Mouse (Mus musculus) megakaryocyte, embryonic 14.5 days (primary cell): ENCODE results near the gene Lmbr1. TPM values are rescaled to one million over a fixed set of nuclear protein-coding genes. Genes with fewer than 3 reads are reported as not detected.
A peak's percentile ranks its signal among the peaks of the same experiment; 100 is the strongest.

ENCODE experiments used
- H3K27me3 ChIP-seq: replicated peaks from 2 replicates; pipeline ENCODE3; 2012; ENCODE audit warnings: inconsistent platforms
- H3K36me3 ChIP-seq: replicated peaks from 2 replicates; pipeline ENCODE3; 2012; ENCODE audit warnings: low read length, inconsistent platforms, mixed read lengths
- H3K4me1 ChIP-seq: 2 replicates; pipeline ENCODE4 v1.6.1; 2012; ENCODE audit warnings: inconsistent platforms
- H3K4me3 ChIP-seq: replicated peaks from 2 replicates; pipeline ENCODE3; 2012; ENCODE audit warnings: moderate library complexity, mild to moderate bottlenecking, inconsistent platforms
- H3K9me3 ChIP-seq: 2 replicates; pipeline ENCODE4 v1.6.1; 2012; ENCODE audit warnings: inconsistent platforms
- FLI1 ChIP-seq: IDR thresholded peaks from 2 replicates; pipeline ENCODE4 v1.6.1; 2012; ENCODE audit warnings: low read length, inconsistent platforms, mixed read lengths
- GATA1 ChIP-seq: IDR thresholded peaks from 3 replicates; pipeline ENCODE4 v1.6.1; 2012; ENCODE audit warnings: mixed read lengths, low read length, inconsistent platforms, borderline replicate concordance
- polyA plus RNA-seq: library from polyadenylated mRNA; stranded (reverse); fragments of >175 nt; gene quantifications from 2 replicates; pipeline ENCODE4 v1.2.3, GENCODE M21; 2012; ENCODE audit warnings: low replicate concordance; ENCODE audit not compliant: insufficient read depth

Lmbr1 gene
- polyA plus RNA-seq, 1 experiment: 0.41 TPM

- Histone ChIP-seq H3K9me3 (0 out of 2 replicates have a peak, but pooled peaks cover 4% of the 10 kb centered on the region), H3K27me3 (peaks cover 13% of the 10 kb centered on the region), H3K4me3 (peak overlapping the region; percentile 98), H3K4me1 (peaks cover 19% of the 10 kb centered on the region), H3K36me3 (no peaks in the 10 kb centered on the region)
- TF ChIP-seq FLI1 (no peak), GATA1 (no peak)
Observed at GRCm38 (mm10) chr5:29377590-29378297, 446 bp downstream of the Lmbr1 start.

- H3K27me3 ChIP-seq: no peaks in the 10 kb centered on the region
- no peak overlapping the region for H3K4me3 ChIP-seq
- peaks cover 3% of the 10 kb centered on the region for H3K36me3 ChIP-seq
- H3K4me1 ChIP-seq: peaks cover 23% of the 10 kb centered on the region
- peaks cover 6% of the 10 kb centered on the region; the same call in 1 of the 2 replicates for H3K9me3 ChIP-seq
- no peak for TF ChIP-seq FLI1
- TF ChIP-seq GATA1: no peak
Observed at GRCm38 (mm10) chr5:29363511-29363910, 14.7 kb downstream of the Lmbr1 start.

- Histone ChIP-seq H3K27me3 (no peaks in the 10 kb centered on the region), H3K4me1 (no peaks in the 10 kb centered on the region), H3K9me3 (no peaks in the 10 kb centered on the region), H3K36me3 (no peaks in the 10 kb centered on the region), H3K4me3 (no peak overlapping the region)
- TF ChIP-seq GATA1 (no peak), FLI1 (no peak)
Observed at GRCm38 (mm10) chr5:29335836-29336235, 42.4 kb downstream of the Lmbr1 start.

GRCm38 (mm10) chr5:29322503-29322902 lies 55.7 kb downstream of the Lmbr1 start:
- no peak for TF ChIP-seq GATA1
- no peak for TF ChIP-seq FLI1
- Histone ChIP-seq H3K9me3 (no peaks in the 10 kb centered on the region), H3K4me1 (peaks cover 20% of the 10 kb centered on the region), H3K27me3 (no peaks in the 10 kb centered on the region), H3K4me3 (no peak overlapping the region), H3K36me3 (no peaks in the 10 kb centered on the region)

- Histone ChIP-seq H3K4me1 (peaks cover 7% of the 10 kb centered on the region), H3K9me3 (peaks cover 7% of the 10 kb centered on the region), H3K36me3 (peaks cover 4% of the 10 kb centered on the region), H3K4me3 (no peak overlapping the region), H3K27me3 (no peaks in the 10 kb centered on the region)
- TF ChIP-seq FLI1 (no peak), GATA1 (no peak)
Observed at GRCm38 (mm10) chr5:29309191-29309590, 69.0 kb downstream of the Lmbr1 start.

GRCm38 (mm10) chr5:29293194-29293593 lies 85.0 kb downstream of the Lmbr1 start:
- no peaks in the 10 kb centered on the region for H3K27me3 ChIP-seq
- H3K4me1 ChIP-seq: no peaks in the 10 kb centered on the region
- no peak overlapping the region for H3K4me3 ChIP-seq
- no peaks in the 10 kb centered on the region for H3K9me3 ChIP-seq
- TF ChIP-seq FLI1: no peak
- no peak for TF ChIP-seq GATA1
- no peaks in the 10 kb centered on the region for H3K36me3 ChIP-seq

GRCm38 (mm10) chr5:29290110-29290509 lies 88.1 kb downstream of the Lmbr1 start:
- Histone ChIP-seq H3K4me3 (peak overlapping the region; percentile 56), H3K27me3 (no peaks in the 10 kb centered on the region), H3K36me3 (no peaks in the 10 kb centered on the region), H3K4me1 (no peaks in the 10 kb centered on the region), H3K9me3 (no peaks in the 10 kb centered on the region)
- TF ChIP-seq GATA1 (no peak), FLI1 (no peak)

- no peak for TF ChIP-seq GATA1
- no peak for TF ChIP-seq FLI1
- Histone ChIP-seq H3K9me3 (no peaks in the 10 kb centered on the region), H3K27me3 (no peaks in the 10 kb centered on the region), H3K4me1 (no peaks in the 10 kb centered on the region), H3K36me3 (no peaks in the 10 kb centered on the region), H3K4me3 (no peak overlapping the region)
Observed at GRCm38 (mm10) chr5:29289703-29290102, 88.5 kb downstream of the Lmbr1 start.

GRCm38 (mm10) chr5:29281081-29281480 lies 97.1 kb downstream of the Lmbr1 start:
- H3K36me3 ChIP-seq: no peaks in the 10 kb centered on the region
- TF ChIP-seq FLI1 (no peak), GATA1 (no peak)
- no peaks in the 10 kb centered on the region for H3K4me1 ChIP-seq
- H3K9me3 ChIP-seq: no peaks in the 10 kb centered on the region
- no peak overlapping the region for H3K4me3 ChIP-seq
- no peaks in the 10 kb centered on the region for H3K27me3 ChIP-seq

GRCm38 (mm10) chr5:29274746-29275145 lies 103.4 kb downstream of the Lmbr1 start:
- no peaks in the 10 kb centered on the region for H3K9me3 ChIP-seq
- H3K27me3 ChIP-seq: no peaks in the 10 kb centered on the region
- TF ChIP-seq FLI1: no peak
- TF ChIP-seq GATA1: no peak
- H3K4me3 ChIP-seq: no peak overlapping the region
- H3K36me3 ChIP-seq: no peaks in the 10 kb centered on the region
- no peaks in the 10 kb centered on the region for H3K4me1 ChIP-seq
